Mouse (Mus musculus) myocyte (in vitro differentiated cells): ENCODE measurements at regions not wholly inside any gene's neighbourhood (a gene's known extent, or its start where the extent isn't known, plus 50 kb on each side); places are given as distances from the start of the nearest gene placed in this dataset.

Source experiments
- MAX ChIP-seq: IDR thresholded peaks from one replicate; pipeline ENCODE4 v1.6.1; 2011; ENCODE audit warnings: low read depth, mild to moderate bottlenecking, control low read depth
- POLR2A ChIP-seq: IDR thresholded peaks from one replicate; pipeline ENCODE4 v1.6.1; 2011; ENCODE audit warnings: low read depth, mild to moderate bottlenecking, control low read depth, moderate library complexity; ENCODE audit not compliant: insufficient read length
- SRF ChIP-seq: IDR thresholded peaks from one replicate; pipeline ENCODE4 v1.6.1; 2011; ENCODE audit warnings: low read depth; ENCODE audit not compliant: control insufficient read depth, insufficient read length

DNA sequence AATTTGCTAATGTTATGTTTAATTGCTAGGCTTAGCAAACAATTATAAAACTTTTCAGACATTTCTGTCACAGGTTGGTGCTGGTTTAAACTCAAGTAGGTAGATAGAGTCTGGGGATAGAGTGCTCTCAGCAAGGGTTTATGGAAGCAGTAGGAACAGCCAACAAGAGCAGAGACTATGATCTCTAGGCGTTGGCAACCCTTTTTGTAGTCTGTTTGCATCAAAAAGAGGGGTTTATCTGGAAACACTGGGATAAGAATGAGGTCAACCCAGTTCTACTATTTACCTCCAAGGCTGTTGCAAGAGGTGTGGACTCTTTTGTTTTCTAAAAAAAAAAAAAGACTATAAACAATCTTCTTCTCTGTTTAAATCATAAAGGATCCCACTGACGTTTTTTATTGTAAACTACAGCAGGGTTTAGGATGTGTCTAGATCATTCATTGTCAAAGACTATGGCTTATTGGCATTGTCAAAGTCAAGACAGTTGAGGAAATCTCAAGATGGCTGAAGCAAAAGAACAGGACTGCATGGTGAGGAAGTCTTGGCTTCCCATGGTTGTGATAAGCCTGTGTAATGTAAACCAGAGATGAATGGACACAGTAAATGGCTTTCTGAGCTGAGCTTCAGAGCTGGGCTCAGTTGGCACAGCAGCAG lies 62.3 kb upstream of the Ednrb start:
- TF ChIP-seq POLR2A (no peak), SRF (no peak), MAX (no peak)
